Mouse (Mus musculus): ENCODE measurements around the gene Hsd3b6. TPM values are rescaled to one million over a fixed set of nuclear protein-coding genes. Genes with fewer than 3 reads are reported as not detected.
"Not testable (repeated sequence)": the region's sequence is repeated elsewhere in the genome, so short reads cannot be mapped to it uniquely, and the experiment has no call there.

Hsd3b6 gene
- polyA plus RNA-seq, 1 experiment from 2014 or later, result 24.1 TPM

- H3K4me1 ChIP-seq; DNase-seq (ENCODE audit: low spot score); H3K9me3 ChIP-seq; H3K27me3 ChIP-seq (ENCODE audit: insufficient read depth, poor library complexity, severe bottlenecking); H3K27ac ChIP-seq; H3K36me3 ChIP-seq; H3K4me3 ChIP-seq: not testable (repeated sequence)
- WGBS, result 69% methylated on average over 3 of the region's 3 CpGs
Observed at GRCm38 (mm10) chr3:98805032-98805431, 9.2 kb downstream of the Hsd3b6 start.

- no peak for DNase-seq (ENCODE audit: low spot score)
- no peaks in the 10 kb centered on the region for H3K36me3 ChIP-seq
- no peaks in the 10 kb centered on the region for H3K27me3 ChIP-seq (ENCODE audit: insufficient read depth, poor library complexity, severe bottlenecking)
- no peak overlapping the region for H3K27ac ChIP-seq
- H3K4me1 ChIP-seq, result no peaks in the 10 kb centered on the region
- 72% methylated on average over 2 of the region's 2 CpGs for WGBS
- H3K9me3 ChIP-seq, result no peaks in the 10 kb centered on the region
- H3K4me3 ChIP-seq, result no peak overlapping the region
Observed at GRCm38 (mm10) chr3:98786551-98786950, 27.7 kb downstream of the Hsd3b6 start.

GRCm38 (mm10) chr3:98782181-98782868, 31.9 kb downstream of the Hsd3b6 start:
- H3K9me3 ChIP-seq, result no peaks in the 10 kb centered on the region
- no peaks in the 10 kb centered on the region for H3K36me3 ChIP-seq
- H3K4me1 ChIP-seq, result no peaks in the 10 kb centered on the region
- DNase-seq (ENCODE audit: low spot score), result no peak
- no peak overlapping the region for H3K4me3 ChIP-seq
- no peaks in the 10 kb centered on the region for H3K27me3 ChIP-seq (ENCODE audit: insufficient read depth, poor library complexity, severe bottlenecking)
- H3K27ac ChIP-seq, result no peak overlapping the region

- no peaks in the 10 kb centered on the region for H3K4me1 ChIP-seq
- no peaks in the 10 kb centered on the region for H3K27me3 ChIP-seq (ENCODE audit: insufficient read depth, poor library complexity, severe bottlenecking)
- no peak for DNase-seq (ENCODE audit: low spot score)
- no peak overlapping the region for H3K27ac ChIP-seq
- no peaks in the 10 kb centered on the region for H3K36me3 ChIP-seq
- no peaks in the 10 kb centered on the region for H3K9me3 ChIP-seq
- H3K4me3 ChIP-seq, result no peak overlapping the region
Observed at GRCm38 (mm10) chr3:98780921-98781320, 33.3 kb downstream of the Hsd3b6 start.

- H3K4me3 ChIP-seq, result no peak overlapping the region
Observed at GRCm38 (mm10) chr3:98764155-98764554, 50.1 kb downstream of the Hsd3b6 start.

GRCm38 (mm10) chr3:98756836-98757235, 57.4 kb downstream of the Hsd3b6 start:
- DNase-seq (ENCODE audit: low spot score), result no peak
- Histone ChIP-seq H3K27me3 (ENCODE audit: insufficient read depth, poor library complexity, severe bottlenecking) (no peaks in the 10 kb centered on the region), H3K4me3 (no peak overlapping the region), H3K4me1 (no peaks in the 10 kb centered on the region), H3K9me3 (no peaks in the 10 kb centered on the region), H3K27ac (no peak overlapping the region), H3K36me3 (no peaks in the 10 kb centered on the region)
- WGBS, result 80% methylated on average over 3 of the region's 3 CpGs

More at GRCm38 (mm10) chr3:98764155-98764554, 50.1 kb downstream of the Hsd3b6 start:
- H3K4me1 ChIP-seq, result no peaks in the 10 kb centered on the region
- H3K36me3 ChIP-seq, result no peaks in the 10 kb centered on the region
- no peak for DNase-seq (ENCODE audit: low spot score)
- H3K9me3 ChIP-seq, result no peaks in the 10 kb centered on the region
- H3K27ac ChIP-seq, result no peak overlapping the region
- H3K27me3 ChIP-seq (ENCODE audit: insufficient read depth, poor library complexity, severe bottlenecking), result no peaks in the 10 kb centered on the region

Other genes with a start within 250 kb of the Hsd3b6 start
- gene Gm10681, start 225.6 kb downstream of the Hsd3b6 start, polyA plus RNA-seq (2016; fragmentation: Nextera tagmentation; extraction: Ambion mirVana), result 0.09 TPM in 1 of 2 replicates, not detected in the other
- gene Hsd3b5, start 184.2 kb downstream of the Hsd3b6 start, polyA plus RNA-seq (2016; fragmentation: Nextera tagmentation; extraction: Ambion mirVana), result not detected in 2 replicates
- gene Hsd3b2, start 89.9 kb downstream of the Hsd3b6 start, polyA plus RNA-seq (2016; fragmentation: Nextera tagmentation; extraction: Ambion mirVana), result 0.05 TPM in 1 of 2 replicates, not detected in the other
- gene Hsd3b3, start 51.3 kb downstream of the Hsd3b6 start, polyA plus RNA-seq (2016; fragmentation: Nextera tagmentation; extraction: Ambion mirVana), result 0.18 TPM in 1 of 2 replicates, not detected in the other
- gene Hsd3b1, start 45.4 kb upstream of the Hsd3b6 start, polyA plus RNA-seq (2016; fragmentation: Nextera tagmentation; extraction: Ambion mirVana), result 0.70 and 2.3 TPM in 2 replicates
- gene Hao2, start 78.8 kb upstream of the Hsd3b6 start, polyA plus RNA-seq (2016; fragmentation: Nextera tagmentation; extraction: Ambion mirVana), result 0.16 TPM in 1 of 2 replicates, not detected in the other

Data from heart, embryonic 10.5 days (tissue).